Mouse (Mus musculus) cerebellum, adult 18-20 months (tissue): ENCODE data around the gene Dll1.

Experiments used
- DNase-seq, 2 experiments: peaks; one replicate each; pipeline ENCODE4 v3.0.0; 2021

Dll1 gene

DNA sequence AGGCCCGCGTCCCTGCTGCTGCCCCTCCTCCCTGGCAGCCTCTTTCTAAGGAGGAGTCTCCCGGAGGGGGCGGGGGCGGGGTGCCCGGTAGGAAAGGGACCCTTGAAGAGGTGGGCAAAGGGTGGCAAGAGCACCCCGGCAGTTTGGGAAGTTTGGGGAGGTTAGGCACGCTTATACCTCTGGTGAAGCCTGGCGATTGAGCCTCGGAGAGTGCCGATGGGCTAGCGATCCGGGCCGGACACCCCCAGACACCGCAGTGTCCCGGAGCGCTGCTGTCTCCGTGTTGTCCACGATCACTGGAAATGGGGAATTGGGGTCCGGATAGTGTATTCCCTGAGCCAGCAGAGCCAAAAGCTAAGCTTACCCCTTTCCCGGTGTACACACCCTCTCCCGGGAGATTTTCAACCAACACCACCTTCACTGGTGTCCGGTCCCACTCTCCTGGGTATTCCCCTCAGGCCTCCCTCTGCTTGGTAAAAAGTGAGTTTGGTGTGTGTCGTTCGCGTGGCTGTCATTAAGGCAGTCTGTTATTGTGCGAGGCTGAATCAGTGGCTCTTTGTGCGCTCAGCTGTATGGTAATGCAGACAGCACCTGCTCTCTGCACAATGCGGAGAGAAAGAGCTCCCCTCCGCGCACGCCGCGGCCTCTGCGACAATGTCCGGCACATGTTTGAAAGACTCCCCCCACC, at the start of gene Dll1:
Dll1 (minus strand) TSS at position 379 of the 688 bp plus-strand sequence.
- DNase-seq = peak; percentile 25 to 31

DNA sequence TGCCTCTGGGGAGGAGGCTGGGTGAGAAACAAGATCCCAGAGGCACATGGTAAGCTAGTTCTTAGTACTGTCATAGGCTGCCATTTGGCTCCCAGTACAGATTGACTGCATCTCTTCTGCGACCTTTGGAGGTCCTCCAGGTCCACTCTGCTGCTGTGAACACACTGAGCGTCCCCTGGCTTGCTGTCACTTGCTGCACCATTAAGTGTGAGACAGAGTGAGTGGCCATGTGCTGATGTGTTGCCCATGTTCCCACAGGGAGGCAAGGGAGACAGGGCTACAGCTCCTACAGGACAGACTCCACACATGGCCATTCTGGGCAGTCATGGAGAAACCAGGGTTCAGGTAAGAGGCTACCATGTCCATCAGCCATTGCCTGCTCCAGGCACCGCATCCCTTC, 49.3 kb upstream of the Dll1 start:
- DNase-seq = no peak

DNA sequence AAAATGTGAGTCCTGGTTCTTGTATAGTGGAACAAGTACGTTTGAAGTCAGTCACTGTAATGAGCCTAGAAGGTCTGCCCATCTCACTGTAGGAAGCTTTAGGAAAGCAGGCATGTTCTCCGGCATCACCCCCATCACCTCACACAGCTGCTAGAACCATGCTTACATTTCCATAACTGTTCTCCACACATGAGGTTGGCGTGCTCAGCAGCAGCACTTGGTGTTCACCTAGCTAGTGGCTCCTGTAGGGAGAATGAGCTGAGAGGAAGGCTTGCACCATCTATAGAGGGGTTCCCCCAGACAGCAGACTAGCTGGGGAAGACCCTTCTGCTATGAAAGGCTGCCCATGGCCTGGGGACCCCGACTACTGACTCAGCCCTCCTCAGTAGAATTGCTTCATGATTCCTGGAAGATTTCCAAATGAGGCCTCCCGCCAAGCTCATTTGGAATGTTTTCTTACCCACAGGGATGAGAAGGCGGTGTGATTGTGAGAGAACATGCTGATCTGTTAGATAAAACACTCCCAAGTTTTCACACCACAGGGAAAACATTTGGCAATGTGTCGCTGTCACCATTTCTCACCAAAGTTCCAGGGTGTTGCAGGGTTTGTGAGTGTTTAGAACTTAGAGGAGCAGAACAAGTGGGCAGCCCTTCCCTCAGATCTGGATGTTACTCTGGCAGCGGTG, 46.6 kb upstream of the Dll1 start:
- DNase-seq = no peak

- no peak for DNase-seq
These were observed 46.0 kb upstream of the Dll1 start for GRCm38 (mm10) chr17:15422666-15423065.

- no peak for DNase-seq
These were observed 44.8 kb upstream of the Dll1 start for GRCm38 (mm10) chr17:15421446-15421845.

DNA sequence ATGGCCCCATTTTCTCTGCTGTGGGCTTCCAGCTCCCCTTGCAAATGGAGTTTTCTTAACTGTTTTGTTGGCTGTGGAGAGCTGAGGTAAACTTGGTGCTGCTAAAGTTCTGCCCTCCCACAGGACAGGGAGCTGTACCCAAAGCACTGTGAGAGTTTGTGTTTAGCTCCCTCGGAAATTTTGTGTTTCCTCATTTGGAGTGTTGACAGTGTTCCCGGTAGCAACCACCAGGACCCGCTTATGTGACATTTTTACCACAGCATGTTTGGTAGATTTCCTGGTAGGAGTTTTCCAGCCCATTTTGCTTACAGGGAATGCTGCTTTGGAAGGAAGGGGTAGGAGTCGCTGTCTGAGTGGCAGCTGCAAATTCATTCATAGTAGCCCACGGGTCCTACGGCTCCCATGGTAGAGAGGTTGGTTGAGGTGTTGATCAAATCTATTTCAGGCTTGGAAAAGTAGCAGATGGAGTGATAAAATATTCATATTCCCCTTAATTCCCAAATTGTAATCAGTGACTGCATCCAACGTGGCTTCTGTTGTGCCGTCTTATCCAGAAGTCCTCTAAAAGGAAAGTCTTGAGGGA, 43.4 kb upstream of the Dll1 start:
- no peak for DNase-seq

- DNase-seq = no peak
These were observed 42.9 kb upstream of the Dll1 start for GRCm38 (mm10) chr17:15419534-15419933.

- DNase-seq = no peak
These were observed 40.0 kb upstream of the Dll1 start for GRCm38 (mm10) chr17:15416596-15417215.

DNA sequence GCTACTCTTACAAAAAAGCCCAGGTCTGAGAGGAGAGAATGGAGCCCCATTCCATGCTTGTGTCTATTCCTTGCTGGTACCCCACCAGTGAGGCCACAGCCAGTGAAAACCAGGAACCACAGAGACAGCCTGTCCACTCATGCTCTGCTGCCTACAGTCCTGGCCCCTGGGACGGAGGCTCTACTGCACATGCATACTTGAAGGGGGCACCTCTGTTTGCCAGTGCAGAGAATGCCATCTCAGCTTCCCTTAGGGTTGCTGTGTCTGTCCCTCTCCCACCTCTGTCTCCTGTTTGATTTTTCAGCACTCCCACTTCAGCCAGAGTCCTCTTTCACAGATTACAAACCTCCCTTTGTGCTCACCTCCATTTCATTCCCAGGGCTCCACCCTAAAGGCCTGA, 34.2 kb upstream of the Dll1 start:
- DNase-seq = no peak

DNA sequence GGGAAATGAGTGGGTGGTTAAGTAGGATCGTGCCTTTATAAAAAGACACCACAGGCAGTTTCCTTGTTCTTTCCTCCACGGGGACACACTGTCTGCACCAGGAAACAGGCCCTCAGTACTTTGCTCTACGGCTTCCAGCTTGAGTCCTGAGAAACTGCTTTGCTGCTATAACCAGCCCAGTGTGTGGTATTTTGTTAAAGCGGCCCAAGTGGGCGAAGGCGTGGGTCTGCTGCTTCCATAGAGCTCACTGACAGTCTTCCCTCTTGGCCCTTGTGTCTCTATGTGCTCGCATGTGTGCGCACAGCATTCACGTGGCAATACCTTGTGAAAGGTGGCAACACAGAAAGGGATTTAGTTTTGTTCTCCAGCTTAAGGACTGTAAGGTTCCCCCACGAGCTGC, 32.6 kb upstream of the Dll1 start:
- DNase-seq = no peak

DNA sequence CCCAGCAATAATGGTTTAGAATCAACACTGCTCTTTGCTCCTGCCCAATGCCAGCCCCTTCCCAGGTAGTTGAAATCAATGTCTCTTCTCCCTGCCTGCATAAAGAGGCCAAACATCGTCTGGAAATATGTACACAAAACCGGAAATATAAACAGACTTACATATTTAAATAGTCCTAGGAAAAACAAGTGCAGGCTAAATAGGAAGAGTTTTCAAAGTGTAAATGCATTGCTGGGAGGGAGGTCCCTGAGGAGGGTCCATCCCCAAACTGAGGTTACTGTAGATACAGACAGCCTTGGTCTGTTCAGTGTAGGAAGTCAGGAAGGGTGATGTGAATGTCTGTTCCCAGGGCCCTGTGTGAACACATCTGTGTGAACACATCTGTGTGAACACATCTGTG, 29.9 kb upstream of the Dll1 start:
- no peak for DNase-seq

DNA sequence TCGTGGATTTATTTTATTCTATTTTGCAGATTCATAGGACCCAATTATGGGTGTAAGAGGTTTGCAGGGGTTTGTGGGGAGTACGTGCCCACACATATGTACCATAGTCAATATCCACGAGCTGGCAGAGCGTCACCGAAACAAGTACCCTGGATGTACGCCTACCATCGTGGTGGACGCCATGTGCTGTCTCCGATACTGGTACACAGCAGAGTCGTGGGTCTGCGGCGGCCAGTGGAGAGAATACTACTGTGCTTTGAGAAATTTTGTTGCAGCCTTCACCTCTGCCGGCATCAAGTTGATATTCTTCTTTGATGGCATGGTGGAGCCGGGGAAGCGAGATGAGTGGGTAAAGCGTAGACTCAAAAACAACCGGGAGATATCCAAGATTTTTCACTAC, 25.0 kb upstream of the Dll1 start:
- DNase-seq = no peak

DNA sequence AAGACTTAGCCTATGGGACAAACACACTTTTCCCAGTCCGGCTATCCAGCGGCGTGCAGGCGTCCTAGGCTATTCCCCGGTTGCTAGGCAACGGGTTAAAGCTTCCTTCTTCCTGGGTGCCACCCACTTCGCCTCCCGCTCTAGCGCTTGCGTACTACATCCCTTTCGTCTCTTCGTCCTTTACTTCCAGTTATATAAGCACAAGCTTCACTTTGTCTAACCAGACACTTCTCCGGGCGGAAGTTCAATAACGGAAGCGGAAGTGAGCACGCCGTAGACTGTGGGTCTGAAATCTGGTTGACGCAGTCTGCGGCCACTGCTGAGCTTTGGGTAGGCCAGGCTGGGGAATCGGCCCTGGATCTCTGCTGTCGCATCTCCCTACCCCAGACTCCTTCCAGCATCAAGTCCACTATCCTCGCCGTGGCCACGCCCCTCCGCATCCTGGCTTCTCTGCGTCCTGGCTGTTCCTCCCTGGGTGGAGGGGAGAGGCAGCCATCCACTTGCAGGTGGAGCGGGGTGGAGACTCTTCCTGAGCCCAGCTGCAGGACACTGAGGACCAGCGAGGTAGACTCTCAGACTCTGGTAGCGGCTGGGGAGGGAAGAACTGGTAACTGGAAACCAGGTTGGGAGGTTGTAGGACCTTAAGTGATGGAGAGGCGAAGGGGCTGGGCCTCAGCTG, 19.5 kb upstream of the Dll1 start, which contains the start of gene Fam120b:
Fam120b (plus strand) TSS at position 206 of the 679 bp plus-strand sequence.
- peak; percentile 83 to 92 for DNase-seq

- no peak for DNase-seq
These were observed 12.7 kb upstream of the Dll1 start for GRCm38 (mm10) chr17:15389356-15389755.

DNA sequence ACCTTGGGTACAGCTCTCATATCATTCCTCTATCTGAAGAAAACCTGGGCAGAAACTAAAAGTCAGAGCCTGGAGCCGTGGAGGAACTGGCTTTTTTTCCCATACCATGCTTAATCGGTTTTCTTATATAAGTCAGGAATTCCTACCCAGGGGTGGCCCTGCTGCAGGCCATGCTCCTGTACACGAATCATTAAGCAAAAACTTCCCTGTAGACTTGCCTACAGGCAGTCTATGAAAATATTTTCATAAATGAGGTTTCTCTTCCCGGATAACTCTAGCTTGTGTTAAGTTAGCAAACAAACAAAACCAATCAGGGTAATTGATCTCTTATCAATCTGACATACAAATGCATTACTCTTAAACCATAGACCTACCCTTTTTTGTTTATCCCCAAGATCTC, 12.2 kb upstream of the Dll1 start:
- DNase-seq = no peak

DNA sequence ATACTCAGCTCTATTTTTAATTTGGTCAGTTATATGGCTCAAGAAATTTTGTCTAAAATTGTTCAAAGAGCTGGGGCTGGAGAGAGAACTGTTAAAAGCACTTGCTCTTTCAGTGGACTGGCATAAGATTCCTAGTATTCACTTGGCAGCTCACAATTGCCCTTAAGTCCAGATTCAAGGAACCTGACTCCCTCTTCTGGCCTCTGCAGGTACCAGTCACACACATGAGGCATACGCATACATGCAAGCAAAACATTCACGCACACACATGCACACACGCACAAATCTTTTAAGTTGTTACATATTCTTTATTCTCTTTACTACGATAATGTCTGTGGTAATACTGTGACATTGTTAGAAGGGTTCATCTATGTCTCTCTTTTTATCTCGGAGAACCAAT, 6.7 kb upstream of the Dll1 start:
- DNase-seq = no peak

DNA sequence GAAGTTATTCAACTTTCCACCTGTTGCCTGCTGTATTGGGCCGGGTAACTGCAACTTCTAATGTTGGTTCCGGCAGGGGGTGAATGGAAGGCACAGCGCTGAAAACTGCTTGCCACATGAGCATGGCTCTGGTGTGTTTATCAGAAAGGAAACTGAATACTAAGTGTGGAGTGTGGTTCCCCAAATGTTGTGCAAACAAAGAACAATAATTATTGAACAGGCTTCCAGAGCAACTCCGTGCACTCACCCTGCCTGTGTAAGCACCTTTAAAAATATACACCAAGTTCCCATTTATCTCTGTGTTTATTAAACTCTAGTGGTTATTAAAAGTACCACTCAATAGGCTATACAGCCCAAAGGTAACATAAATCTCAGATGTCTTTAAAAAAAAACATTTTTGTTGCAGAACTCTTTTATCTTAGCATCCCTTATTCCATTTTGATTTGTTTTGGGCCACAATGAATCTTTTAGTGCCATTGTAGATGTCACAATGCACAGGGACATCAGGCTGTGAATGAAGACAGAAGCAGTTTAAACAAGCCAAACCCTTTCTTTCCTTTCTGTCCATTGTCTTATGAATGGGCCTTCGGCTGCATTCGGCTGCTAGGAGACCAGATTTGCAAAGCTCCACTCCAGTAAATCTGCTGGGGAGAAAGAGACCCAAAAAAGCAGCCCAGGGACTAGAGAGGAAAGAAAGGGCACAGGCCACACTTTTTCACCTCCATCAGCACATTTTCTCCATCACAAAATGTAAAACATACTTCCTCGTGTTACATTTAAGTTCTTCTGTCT, 5.4 kb upstream of the Dll1 start:
- DNase-seq = no peak

DNA sequence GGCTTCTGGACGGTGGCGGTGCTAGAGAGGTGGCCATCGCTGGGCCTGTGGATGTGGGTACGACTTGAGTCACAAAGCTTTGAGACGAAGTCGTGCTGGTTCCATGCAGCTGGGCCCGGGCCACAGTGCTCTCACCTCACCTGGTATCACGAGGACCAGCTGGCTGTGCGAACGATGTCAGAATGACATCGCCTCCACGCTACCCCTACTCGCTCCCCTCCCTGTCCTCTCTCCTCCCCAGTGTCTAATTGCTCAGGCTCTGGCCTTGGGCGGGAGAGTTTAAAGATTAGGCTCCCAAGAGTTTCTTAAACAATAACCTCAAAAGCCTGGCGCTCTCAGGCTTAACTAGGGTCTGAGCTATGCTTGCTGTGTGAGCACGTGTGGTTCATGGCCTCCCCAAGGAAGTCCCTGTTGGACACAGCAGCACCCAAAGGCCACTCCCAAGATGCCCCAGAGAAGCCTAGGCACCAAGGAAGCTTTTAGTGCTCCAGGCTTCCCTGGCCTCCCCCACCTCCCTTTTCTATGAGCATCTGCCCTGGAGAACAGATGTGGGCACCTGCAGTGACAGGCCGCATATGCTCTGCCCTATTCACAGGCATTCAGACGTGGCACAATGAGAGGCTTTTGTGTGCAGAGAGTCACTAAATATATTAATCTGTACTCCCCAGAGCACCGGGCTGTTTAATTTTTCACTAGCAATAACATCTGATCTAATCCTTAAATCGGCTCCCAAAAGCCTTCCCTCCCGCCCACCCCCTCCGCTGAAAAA, 4.6 kb upstream of the Dll1 start:
- DNase-seq = no peak

DNA sequence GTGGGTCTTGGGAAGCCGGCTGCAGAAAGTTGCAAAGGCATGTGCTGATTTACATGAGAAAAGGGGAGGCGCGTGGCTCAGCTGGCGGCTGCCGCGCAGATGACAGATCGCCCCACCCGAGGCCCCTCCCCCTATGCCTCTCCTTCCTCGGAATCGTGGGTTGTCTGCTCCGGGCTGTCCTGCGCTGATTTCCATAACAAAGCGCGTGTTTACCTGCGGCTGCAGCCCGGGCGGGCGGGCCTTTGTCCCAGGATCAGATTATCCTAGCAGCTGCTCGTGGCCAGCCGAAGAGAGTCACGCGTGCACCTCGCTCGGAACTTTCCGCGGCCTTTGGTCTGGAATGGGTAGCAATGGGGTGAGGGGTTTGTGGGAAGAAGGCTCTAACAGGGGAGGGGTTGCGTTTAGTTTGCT, 4.0 kb upstream of the Dll1 start:
- no peak for DNase-seq

DNA sequence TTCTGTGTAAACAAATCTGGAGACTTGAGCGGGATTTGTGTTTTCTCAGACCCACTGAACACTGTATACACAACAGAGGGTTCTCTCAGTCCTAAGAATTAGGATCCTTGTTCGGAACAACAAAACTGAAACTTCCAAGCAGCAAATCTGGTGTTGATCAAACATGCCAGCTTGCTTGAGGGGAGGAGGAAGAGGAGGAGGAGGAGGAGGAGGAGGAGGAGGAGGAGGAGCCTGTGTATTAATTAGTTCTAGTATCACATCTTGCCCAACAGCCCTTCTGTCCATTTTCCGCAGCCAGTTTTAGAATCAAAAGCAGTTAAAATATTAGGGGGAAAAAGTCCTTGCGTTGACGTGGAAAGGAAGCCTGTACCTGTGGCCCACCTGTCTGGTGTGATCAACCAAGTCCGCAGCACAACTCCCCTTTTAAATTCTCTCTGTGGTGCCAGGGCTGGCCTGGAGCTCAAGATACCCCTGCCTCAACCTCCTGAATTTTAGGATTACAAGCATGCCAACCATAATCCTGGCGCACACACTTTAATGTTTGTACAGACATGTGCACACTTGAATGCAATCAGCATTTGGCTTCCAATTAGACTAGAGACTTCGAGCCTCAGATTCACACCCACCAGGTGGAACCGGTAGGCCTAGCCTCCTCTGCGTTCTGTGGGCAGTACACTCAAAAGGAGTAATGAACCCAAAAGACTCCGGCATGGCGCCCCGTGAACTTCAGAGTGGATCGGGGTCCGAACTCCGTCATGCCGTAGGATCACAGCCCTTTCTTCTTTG, 3.3 kb upstream of the Dll1 start:
- no peak for DNase-seq
